Mouse (Mus musculus) lung, embryonic 15.5 days (tissue): ENCODE measurements around the gene Shf. TPM values are rescaled to one million over a fixed set of nuclear protein-coding genes. Genes with fewer than 3 reads are reported as not detected.
A peak's percentile ranks its signal among the peaks of the same experiment; 100 is the strongest.
"Not testable (repeated sequence)": the region's sequence is repeated elsewhere in the genome, so short reads cannot be mapped to it uniquely, and the experiment has no call there.

Experiments used
- ATAC-seq: fragments of 200-750 bp; cut with Nextera tagmentation; 2 replicates; pipeline ENCODE4 v1.8.0; 2017; ENCODE audit warnings: moderate number of reproducible peaks, borderline replicate concordance; ENCODE audit not compliant: low FRiP score, low TSS enrichment; ENCODE audit errors: extremely low read depth
- H3K27ac ChIP-seq: fragments of 300-500 bp; sonication (generic); 2 replicates; pipeline ENCODE4 v1.5.1; 2015; ENCODE audit warnings: moderate library complexity, mild to moderate bottlenecking, inconsistent platforms
- H3K27me3 ChIP-seq: fragments of 300-500 bp; sonication (generic); 2 replicates; pipeline ENCODE4 v1.6.1; 2015; ENCODE audit warnings: inconsistent platforms
- H3K36me3 ChIP-seq: fragments of 300-500 bp; sonication (generic); 2 replicates; pipeline ENCODE4 v1.6.1; 2015; ENCODE audit warnings: inconsistent platforms
- H3K4me1 ChIP-seq: fragments of 300-500 bp; sonication (generic); 2 replicates; pipeline ENCODE4 v1.6.1; 2015; ENCODE audit warnings: inconsistent platforms
- H3K4me2 ChIP-seq: fragments of 300-500 bp; sonication (generic); 2 replicates; pipeline ENCODE4 v1.6.1; 2015; ENCODE audit warnings: inconsistent platforms, mild to moderate bottlenecking, moderate library complexity
- H3K4me3 ChIP-seq: fragments of 300-500 bp; sonication (generic); 2 replicates; pipeline ENCODE4 v1.5.1; 2015; ENCODE audit warnings: mild to moderate bottlenecking, inconsistent platforms
- H3K9ac ChIP-seq: fragments of 300-500 bp; sonication (generic); 2 replicates; pipeline ENCODE4 v1.6.1; 2015; ENCODE audit warnings: inconsistent platforms
- H3K9me3 ChIP-seq: fragments of 300-500 bp; sonication (generic); 2 replicates; pipeline ENCODE4 v1.6.1; 2016; ENCODE audit warnings: inconsistent platforms
- WGBS: fragments of 180-500 bp; shearing (Covaris S2); methylation state at CpG from one replicate; pipeline ENCODE4 v1.1.7; 2015; 5-methylcytosine and 5-hydroxymethylcytosine counted together
- polyA plus RNA-seq: library from polyadenylated mRNA; unstranded; fragments of >200 nt; fragmentation: Nextera tagmentation; extraction: Ambion mirVana; gene quantifications from 2 replicates; pipeline ENCODE4 v1.2.1, GENCODE M21; 2015

The Shf gene
- polyA plus RNA-seq, 1 experiment from 2014 or later = 2.9 TPM

- Histone ChIP-seq H3K9ac (no peak overlapping the region), H3K4me1 (peaks cover 10% of the 10 kb centered on the region), H3K9me3 (no peaks in the 10 kb centered on the region), H3K36me3 (peaks cover 9% of the 10 kb centered on the region; the same call in 1 of the 2 replicates), H3K4me2 (no peak overlapping the region), H3K27me3 (no peaks in the 10 kb centered on the region), H3K27ac (no peak overlapping the region), H3K4me3 (no peak overlapping the region)
- ATAC-seq = no peak
- WGBS = 84% methylated on average over 5 of the region's 5 CpGs
Measured at GRCm38 (mm10) chr2:122355389-122355788, 13.6 kb downstream of the Shf start.

GRCm38 (mm10) chr2:122354191-122354929 lies 14.6 kb downstream of the Shf start:
- Histone ChIP-seq H3K9me3 (no peaks in the 10 kb centered on the region), H3K9ac (no peak overlapping the region), H3K4me2 (no peak overlapping the region), H3K36me3 (peaks cover 9% of the 10 kb centered on the region; the same call in 1 of the 2 replicates), H3K27ac (no peak overlapping the region), H3K4me3 (no peak overlapping the region), H3K27me3 (no peaks in the 10 kb centered on the region), H3K4me1 (peaks cover 15% of the 10 kb centered on the region)
- WGBS = 65% methylated on average over 12 of the region's 12 CpGs
- ATAC-seq = no peak

GRCm38 (mm10) chr2:122353765-122354164 lies 15.2 kb downstream of the Shf start:
- H3K4me2 ChIP-seq = no peak overlapping the region
- 79% methylated on average over 8 of the region's 8 CpGs for WGBS

GRCm38 (mm10) chr2:122352992-122353391 lies 16.0 kb downstream of the Shf start:
- Histone ChIP-seq H3K9ac (no peak overlapping the region), H3K9me3 (no peaks in the 10 kb centered on the region), H3K27me3 (no peaks in the 10 kb centered on the region), H3K4me2 (no peak overlapping the region), H3K36me3 (peaks cover 9% of the 10 kb centered on the region; the same call in 1 of the 2 replicates), H3K4me1 (peaks cover 23% of the 10 kb centered on the region), H3K4me3 (no peak overlapping the region), H3K27ac (no peak overlapping the region)
- 76% methylated on average over 6 of the region's 6 CpGs for WGBS
- no peak for ATAC-seq

More at GRCm38 (mm10) chr2:122353765-122354164, 15.2 kb downstream of the Shf start:
- Histone ChIP-seq H3K36me3 (peaks cover 9% of the 10 kb centered on the region; the same call in 1 of the 2 replicates), H3K27ac (no peak overlapping the region), H3K9ac (no peak overlapping the region), H3K9me3 (no peaks in the 10 kb centered on the region), H3K27me3 (no peaks in the 10 kb centered on the region), H3K4me3 (no peak overlapping the region), H3K4me1 (peaks cover 19% of the 10 kb centered on the region)
- ATAC-seq = no peak

- H3K9me3 ChIP-seq = no peaks in the 10 kb centered on the region
- H3K27me3 ChIP-seq = no peaks in the 10 kb centered on the region
- peaks cover 26% of the 10 kb centered on the region for H3K4me1 ChIP-seq
- ATAC-seq = no peak
- peaks cover 5% of the 10 kb centered on the region; the same call in 1 of the 2 replicates for H3K36me3 ChIP-seq
- peak overlapping the region; percentile 16 for H3K27ac ChIP-seq
- no peak overlapping the region for H3K4me2 ChIP-seq
- H3K4me3 ChIP-seq = no peak overlapping the region
- WGBS = 45% methylated on average over 4 of the region's 4 CpGs
- H3K9ac ChIP-seq = no peak overlapping the region
Measured at GRCm38 (mm10) chr2:122351931-122352329, 17.0 kb downstream of the Shf start.

GRCm38 (mm10) chr2:122351156-122351930 lies 17.6 kb downstream of the Shf start:
- no peak for ATAC-seq
- H3K27me3 ChIP-seq = no peaks in the 10 kb centered on the region
- H3K4me2 ChIP-seq = no peak overlapping the region
- 0 out of 2 replicates have a peak, but pooled peaks cover 2% of the 10 kb centered on the region for H3K36me3 ChIP-seq
- peak overlapping the region; percentile 16; the same call in 1 of the 2 replicates for H3K27ac ChIP-seq
- 60% methylated on average over 5 of the region's 5 CpGs for WGBS
- H3K9ac ChIP-seq = no peak overlapping the region
- H3K9me3 ChIP-seq = no peaks in the 10 kb centered on the region
- H3K4me3 ChIP-seq = no peak overlapping the region
- peaks cover 26% of the 10 kb centered on the region for H3K4me1 ChIP-seq

GRCm38 (mm10) chr2:122349136-122349785 lies 19.7 kb downstream of the Shf start:
- Histone ChIP-seq H3K27me3 (no peaks in the 10 kb centered on the region), H3K4me1 (peaks cover 26% of the 10 kb centered on the region), H3K9ac (peak overlapping the region; percentile 88), H3K4me2 (peak overlapping the region; percentile 83), H3K4me3 (peak overlapping the region; percentile 64), H3K36me3 (0 out of 2 replicates have a peak, but pooled peaks cover 2% of the 10 kb centered on the region), H3K27ac (peak overlapping the region; percentile 99), H3K9me3 (no peaks in the 10 kb centered on the region)
- 7% methylated on average over 14 of the region's 14 CpGs for WGBS
- ATAC-seq = peak; percentile 17; the same call in 1 of the 2 replicates

GRCm38 (mm10) chr2:122348531-122349131 lies 20.3 kb downstream of the Shf start:
- ATAC-seq = peak; percentile 91
- Histone ChIP-seq H3K27me3 (no peaks in the 10 kb centered on the region), H3K9ac (peak overlapping the region; percentile 88), H3K27ac (peak overlapping the region; percentile 99), H3K4me3 (peak overlapping the region; percentile 64), H3K36me3 (0 out of 2 replicates have a peak, but pooled peaks cover 2% of the 10 kb centered on the region), H3K9me3 (no peaks in the 10 kb centered on the region), H3K4me2 (peak overlapping the region; percentile 83), H3K4me1 (peaks cover 26% of the 10 kb centered on the region)
- WGBS = 1% methylated on average over 59 of the region's 63 CpGs

- H3K4me3 ChIP-seq = no peak overlapping the region
- 93% methylated on average over 3 of the region's 3 CpGs for WGBS
- ATAC-seq = no peak
- no peaks in the 10 kb centered on the region for H3K36me3 ChIP-seq
- no peak overlapping the region for H3K4me2 ChIP-seq
- peaks cover 24% of the 10 kb centered on the region for H3K4me1 ChIP-seq
- no peaks in the 10 kb centered on the region for H3K9me3 ChIP-seq
- H3K9ac ChIP-seq = no peak overlapping the region
- no peaks in the 10 kb centered on the region for H3K27me3 ChIP-seq
- no peak overlapping the region for H3K27ac ChIP-seq
Measured at GRCm38 (mm10) chr2:122347257-122347656, 21.7 kb downstream of the Shf start.

GRCm38 (mm10) chr2:122346164-122346563 lies 22.8 kb downstream of the Shf start:
- H3K27me3 ChIP-seq, H3K9ac ChIP-seq, H3K9me3 ChIP-seq, H3K4me2 ChIP-seq, H3K36me3 ChIP-seq, H3K27ac ChIP-seq, H3K4me3 ChIP-seq, ATAC-seq: not testable (repeated sequence)
- peaks cover 16% of the 10 kb centered on the region for H3K4me1 ChIP-seq
- WGBS = 85% methylated on average over 6 of the region's 6 CpGs
